Mouse (Mus musculus) bone marrow, adult 2 months (tissue): Measurements from ENCODE around the gene Zfp454.

ENCODE experiments used
- CTCF ChIP-seq: fragments of 200-500 bp; IDR thresholded peaks from 2 replicates; pipeline ENCODE4 v1.5.1; 2011; ENCODE audit warnings: low read length, control low read depth; ENCODE audit not compliant: control insufficient read depth, insufficient read depth
- POLR2A ChIP-seq: fragments of 200-500 bp; IDR thresholded peaks from 2 replicates; pipeline ENCODE4 v1.6.1; 2011; ENCODE audit warnings: low read depth, mild to moderate bottlenecking, control low read depth, low read length, borderline replicate concordance; ENCODE audit not compliant: control insufficient read depth

- no peak for TF ChIP-seq CTCF
- TF ChIP-seq POLR2A = no peak
Measured at GRCm38 (mm10) chr11:50914461-50914860, 27.0 kb upstream of the Zfp454 start.
